8 mouse cellular contexts compared by ENCODE assay signal in the genomic region with DNA sequence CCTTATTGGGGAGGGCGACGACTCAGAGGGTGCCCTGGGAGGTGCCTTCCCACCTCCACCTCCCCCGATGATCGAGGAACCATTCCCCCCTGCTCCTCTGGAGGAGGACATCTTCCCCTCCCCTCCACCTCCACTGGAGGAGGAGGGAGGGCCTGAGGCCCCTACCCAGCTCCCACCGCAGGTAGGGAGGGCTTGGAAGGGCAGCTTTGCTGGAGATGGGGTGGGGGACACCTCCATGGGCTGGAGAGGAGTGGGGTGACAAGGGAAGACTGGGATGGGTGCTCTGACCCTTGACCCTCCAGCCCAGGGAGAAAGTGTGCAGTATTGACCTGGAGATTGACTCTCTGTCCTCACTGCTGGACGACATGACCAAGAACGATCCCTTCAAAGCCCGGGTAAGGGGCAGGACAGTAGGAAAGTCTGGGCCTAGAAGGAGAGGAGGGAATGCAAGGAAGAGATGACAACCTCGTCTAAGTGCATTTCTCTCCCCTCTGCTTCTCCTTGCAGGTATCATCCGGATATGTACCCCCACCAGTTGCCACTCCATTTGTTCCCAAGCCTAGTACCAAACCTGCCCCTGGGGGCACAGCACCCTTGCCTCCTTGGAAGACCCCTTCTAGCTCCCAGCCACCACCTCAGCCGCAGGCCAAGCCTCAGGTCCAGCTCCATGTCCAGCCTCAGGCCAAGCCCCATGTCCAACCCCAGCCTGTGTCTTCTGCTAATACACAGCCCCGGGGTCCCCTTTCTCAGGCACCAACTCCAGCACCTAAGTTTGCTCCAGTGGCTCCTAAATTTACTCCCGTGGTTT. TPM values are rescaled to one million over a fixed set of nuclear protein-coding genes. Genes with fewer than 3 reads are reported as not detected.
A peak's percentile ranks its signal among the peaks of the same experiment; 100 is the strongest.
DNase-seq lines count a peak whose midpoint lies in the region; ATAC-seq lines count a peak whose summit lies in the region.
"Had no signal": no experiment of that assay in that cellular context is flagged by ENCODE, and none has a peak within 500 bp of the region (broad histone marks: within the 10 kb centered on the region; RNA-seq: fewer than 3 reads in every experiment).

No protein-coding gene starts in this region.

- 31% methylated on average over 13 of the region's 13 CpGs for WGBS in heart, embryonic 11.5 days (ENCODE audit: insufficient replicate concordance)
- 30% methylated on average over 13 of the region's 13 CpGs for WGBS in liver, embryonic 11.5 days

- peak overlapping the region; percentile 90 for H3K4me3 ChIP-seq in heart, embryonic 11.5 days (ENCODE audit: low read depth, low read length)
- H3K4me3 ChIP-seq in liver, embryonic 11.5 days (ENCODE audit: low read depth, low read length) = peak overlapping the region; percentile 80

- H3K9me3 ChIP-seq in heart, embryonic 11.5 days (replicated peaks; ENCODE audit: control insufficient read depth, low read length) = no peaks in the 10 kb centered on the region
- no peaks in the 10 kb centered on the region for H3K9me3 ChIP-seq in liver, embryonic 11.5 days (ENCODE audit: control insufficient read depth, low read length)

- DNase-seq in thymus, postnatal 14 days = peak; percentile 23
- no peak for DNase-seq in thymus, postnatal 10 days (ENCODE audit: low spot score in 2 of 2)
- DNase-seq in liver, embryonic 11.5 days (ENCODE audit: low spot score) = no peak
- DNase-seq in urinary bladder, postnatal 10 days (ENCODE audit: low spot score) = no peak
- no peak for DNase-seq in left cerebral cortex, adult 11 months (ENCODE audit: low spot score)

- ATAC-seq in heart, embryonic 11.5 days (replicated peaks; ENCODE audit: insufficient number of reproducible peaks, low FRiP score, low TSS enrichment) = no peak
- ATAC-seq in liver, embryonic 11.5 days (replicated peaks; ENCODE audit: low FRiP score) = no peak
- no peak for ATAC-seq in megakaryocyte progenitor cell, adult 5-6 weeks (replicated peaks; ENCODE audit: poor library complexity)

- peaks cover 54% of the 10 kb centered on the region for H3K4me1 ChIP-seq in heart, embryonic 11.5 days (ENCODE audit: control insufficient read depth, insufficient read depth, low read length)
- H3K4me1 ChIP-seq in liver, embryonic 11.5 days (replicated peaks; ENCODE audit: control insufficient read depth, insufficient read depth, low read length) = peaks cover 45% of the 10 kb centered on the region

- peak overlapping the region; percentile 94 for H3K9ac ChIP-seq in heart, embryonic 11.5 days (ENCODE audit: low read depth, low read length)
- peak overlapping the region; percentile 79 for H3K9ac ChIP-seq in liver, embryonic 11.5 days (ENCODE audit: low read depth, low read length)

- peaks cover 11% of the 10 kb centered on the region for H3K36me3 ChIP-seq in heart, embryonic 11.5 days (ENCODE audit: control insufficient read depth, insufficient read depth, low read length)
- H3K36me3 ChIP-seq in liver, embryonic 11.5 days (ENCODE audit: control insufficient read depth, insufficient read depth, low read length) = peaks cover 4% of the 10 kb centered on the region; the same call in 1 of the 2 replicates

- H3K27me3 ChIP-seq in heart, embryonic 11.5 days (ENCODE audit: control insufficient read depth, insufficient read depth, low read length) = no peaks in the 10 kb centered on the region
- H3K27me3 ChIP-seq in liver, embryonic 11.5 days (replicated peaks; ENCODE audit: control insufficient read depth, insufficient read depth, low read length) = no peaks in the 10 kb centered on the region

- H3K27ac ChIP-seq in heart, embryonic 11.5 days (ENCODE audit: low read depth, low read length) = peak overlapping the region; percentile 99
- H3K27ac ChIP-seq in liver, embryonic 11.5 days (ENCODE audit: low read depth, low read length) = peak overlapping the region; percentile 80

- peak overlapping the region; percentile 97 for H3K4me2 ChIP-seq in heart, embryonic 11.5 days
- H3K4me2 ChIP-seq in liver, embryonic 11.5 days = peak overlapping the region; percentile 90

RNA-seq across cellular contexts. Expression of a gene that starts 1.7 kb away (rescaled TPM):
- 159 and 177 TPM in 2 replicates for polyA plus RNA-seq in heart, embryonic 11.5 days (2014; fragmentation: Nextera tagmentation; extraction: Ambion mirVana)
- 113 TPM in 2 replicates for polyA plus RNA-seq in liver, embryonic 11.5 days (2014; fragmentation: Nextera tagmentation; extraction: Ambion mirVana)
- 75.9 and 83.2 TPM in 2 replicates for total RNA-seq in megakaryocyte progenitor cell, adult 5-6 weeks (2015)
- total RNA-seq in megakaryocyte progenitor cell, adult 5-6 weeks (2017) = 18.1 and 22.2 TPM in 2 replicates

RNA-seq across cellular contexts. Expression of a gene that starts 21.9 kb away (rescaled TPM):
- 1.7 and 2.3 TPM in 2 replicates for polyA plus RNA-seq in heart, embryonic 11.5 days (2014; fragmentation: Nextera tagmentation; extraction: Ambion mirVana)
- 1.1 and 1.4 TPM in 2 replicates for polyA plus RNA-seq in liver, embryonic 11.5 days (2014; fragmentation: Nextera tagmentation; extraction: Ambion mirVana)
- total RNA-seq in megakaryocyte progenitor cell, adult 5-6 weeks (2015) = 0.07 TPM in 1 of 2 replicates, not detected in the other
- total RNA-seq in megakaryocyte progenitor cell, adult 5-6 weeks (2017) = not detected in 2 replicates
- total RNA-seq: common myeloid progenitor, adult 5-6 weeks had no signal

RNA-seq across cellular contexts. Expression of a gene that starts 26.7 kb away (rescaled TPM):
- 0.23 and 0.25 TPM in 2 replicates for polyA plus RNA-seq in heart, embryonic 11.5 days (2014; fragmentation: Nextera tagmentation; extraction: Ambion mirVana)
- 0.04 and 0.08 TPM in 2 replicates for polyA plus RNA-seq in liver, embryonic 11.5 days (2014; fragmentation: Nextera tagmentation; extraction: Ambion mirVana)
- not detected in 2 replicates for total RNA-seq in megakaryocyte progenitor cell, adult 5-6 weeks (2015)
- not detected in 2 replicates for total RNA-seq in megakaryocyte progenitor cell, adult 5-6 weeks (2017)
- total RNA-seq: common myeloid progenitor, adult 5-6 weeks had no signal

RNA-seq across cellular contexts. Expression of a gene that starts 48.9 kb away (rescaled TPM):
- polyA plus RNA-seq in heart, embryonic 11.5 days (2014; fragmentation: Nextera tagmentation; extraction: Ambion mirVana) = not detected in 2 replicates
- not detected in 2 replicates for polyA plus RNA-seq in liver, embryonic 11.5 days (2014; fragmentation: Nextera tagmentation; extraction: Ambion mirVana)
- not detected in 2 replicates for total RNA-seq in megakaryocyte progenitor cell, adult 5-6 weeks (2015)
- 1.1 TPM in 1 of 2 replicates, not detected in the other for total RNA-seq in megakaryocyte progenitor cell, adult 5-6 weeks (2017)
- total RNA-seq: common myeloid progenitor, adult 5-6 weeks had no signal

RNA-seq across cellular contexts. Expression of a gene that starts 54.1 kb away (rescaled TPM):
- polyA plus RNA-seq in heart, embryonic 11.5 days (2014; fragmentation: Nextera tagmentation; extraction: Ambion mirVana) = not detected in 2 replicates
- not detected in 2 replicates for polyA plus RNA-seq in liver, embryonic 11.5 days (2014; fragmentation: Nextera tagmentation; extraction: Ambion mirVana)
- total RNA-seq in megakaryocyte progenitor cell, adult 5-6 weeks (2015) = not detected in 2 replicates
- total RNA-seq in megakaryocyte progenitor cell, adult 5-6 weeks (2017) = not detected in 2 replicates
- total RNA-seq: common myeloid progenitor, adult 5-6 weeks had no signal
